In genomic region chr5:117727138-117727537, GRCm38 (mm10) we compare ENCODE assay signal across 18 mouse cellular contexts. TPM values are rescaled to one million over a fixed set of nuclear protein-coding genes. Genes with fewer than 3 reads are reported as not detected.
DNase-seq lines count a peak whose midpoint lies in the region; ATAC-seq and TF ChIP-seq lines count a peak whose summit lies in the region.
"Had no signal": no experiment of that assay in that cellular context is flagged by ENCODE, and none has a peak within 500 bp of the region (broad histone marks: within the 10 kb centered on the region; RNA-seq: fewer than 3 reads in every experiment).

No protein-coding gene starts in this region.

- no peak overlapping the region for H3K9ac ChIP-seq in kidney, embryonic 15.5 days
- no peak overlapping the region for H3K9ac ChIP-seq in liver, postnatal 0 days (replicated peaks)
- H3K9ac ChIP-seq in midbrain, embryonic 13.5 days (replicated peaks) = no peak overlapping the region
- H3K9ac ChIP-seq in midbrain, embryonic 15.5 days = no peak overlapping the region
- no peak overlapping the region for H3K9ac ChIP-seq in stomach, embryonic 16.5 days (ENCODE audit: low read length)
- H3K9ac ChIP-seq: embryonic facial prominence, embryonic 12.5 days; forebrain, embryonic 15.5 days; heart, embryonic 13.5 days had no signal

- H3K4me3 ChIP-seq in kidney, embryonic 15.5 days (replicated peaks) = no peak overlapping the region
- no peak overlapping the region for H3K4me3 ChIP-seq in liver, postnatal 0 days (ENCODE audit: low read depth, low read length)
- no peak overlapping the region for H3K4me3 ChIP-seq in midbrain, embryonic 13.5 days (replicated peaks)
- no peak overlapping the region for H3K4me3 ChIP-seq in midbrain, embryonic 15.5 days
- H3K4me3 ChIP-seq in stomach, embryonic 16.5 days (replicated peaks; ENCODE audit: low read length) = no peak overlapping the region
- H3K4me3 ChIP-seq: embryonic facial prominence, embryonic 12.5 days; forebrain, embryonic 15.5 days; heart, embryonic 13.5 days had no signal

- H3K4me1 ChIP-seq in kidney, embryonic 15.5 days = peaks cover 28% of the 10 kb centered on the region
- no peaks in the 10 kb centered on the region; the same call in 1 of the 2 replicates for H3K4me1 ChIP-seq in liver, postnatal 0 days (ENCODE audit: insufficient read depth)
- peaks cover 11% of the 10 kb centered on the region for H3K4me1 ChIP-seq in midbrain, embryonic 13.5 days (replicated peaks)
- H3K4me1 ChIP-seq in midbrain, embryonic 15.5 days = peaks cover 2% of the 10 kb centered on the region; the same call in 1 of the 2 replicates
- H3K4me1 ChIP-seq in stomach, embryonic 16.5 days (ENCODE audit: control insufficient read depth, insufficient read depth, low read length) = peaks cover 3% of the 10 kb centered on the region; the same call in 1 of the 2 replicates
- H3K4me1 ChIP-seq: embryonic facial prominence, embryonic 12.5 days; forebrain, embryonic 15.5 days; heart, embryonic 13.5 days had no signal

- TF ChIP-seq CTCF in liver, postnatal 0 days (IDR thresholded peaks at IDR 0.05; ENCODE audit: low read depth) = no peak

- DNase-seq in kidney, adult 9 months = no peak
- DNase-seq in liver, postnatal 0 days = no peak
- DNase-seq in liver = no peak
- no peak for DNase-seq in heart, postnatal 10 days
- DNase-seq: adrenal gland, postnatal 10 days; cerebellum, adult 11-12 months; cerebellum, adult 9-10 months; cerebellum, postnatal 25 days; gastrocnemius, postnatal 36 days; heart, adult 11 months; heart, postnatal 4 days had no signal

- 0 out of 2 replicates have a peak overlapping the region, but pooled peaks have one; percentile 2 for H3K27ac ChIP-seq in kidney, embryonic 15.5 days
- no peak overlapping the region for H3K27ac ChIP-seq in liver, postnatal 0 days (ENCODE audit: low read depth)
- peak overlapping the region; percentile 25; the same call in 1 of the 2 replicates for H3K27ac ChIP-seq in midbrain, embryonic 13.5 days
- no peak overlapping the region for H3K27ac ChIP-seq in midbrain, embryonic 15.5 days
- no peak overlapping the region for H3K27ac ChIP-seq in stomach, embryonic 16.5 days (ENCODE audit: low read length)
- H3K27ac ChIP-seq: embryonic facial prominence, embryonic 12.5 days; forebrain, embryonic 15.5 days; heart, embryonic 13.5 days had no signal

- no peak overlapping the region for H3K4me2 ChIP-seq in kidney, embryonic 15.5 days
- H3K4me2 ChIP-seq in liver, postnatal 0 days (ENCODE audit: low read depth, low read length) = no peak overlapping the region
- no peak overlapping the region for H3K4me2 ChIP-seq in midbrain, embryonic 13.5 days (replicated peaks)
- no peak overlapping the region for H3K4me2 ChIP-seq in midbrain, embryonic 15.5 days
- H3K4me2 ChIP-seq in stomach, embryonic 16.5 days (ENCODE audit: low read depth, low read length) = no peak overlapping the region
- H3K4me2 ChIP-seq: embryonic facial prominence, embryonic 12.5 days; forebrain, embryonic 15.5 days; heart, embryonic 13.5 days had no signal

- no peaks in the 10 kb centered on the region for H3K9me3 ChIP-seq in kidney, embryonic 15.5 days (replicated peaks)
- H3K9me3 ChIP-seq in liver, postnatal 0 days (ENCODE audit: low read length) = no peaks in the 10 kb centered on the region
- H3K9me3 ChIP-seq in midbrain, embryonic 13.5 days = 0 out of 2 replicates have a peak, but pooled peaks cover 6% of the 10 kb centered on the region
- H3K9me3 ChIP-seq in midbrain, embryonic 15.5 days = no peaks in the 10 kb centered on the region
- no peaks in the 10 kb centered on the region for H3K9me3 ChIP-seq in stomach, embryonic 16.5 days (replicated peaks; ENCODE audit: control insufficient read depth, low read length)
- H3K9me3 ChIP-seq: embryonic facial prominence, embryonic 12.5 days; forebrain, embryonic 15.5 days; heart, embryonic 13.5 days had no signal

- 41% methylated on average over 7 of the region's 7 CpGs for WGBS in kidney, embryonic 15.5 days
- 47% methylated on average over 7 of the region's 7 CpGs for WGBS in liver, postnatal 0 days (ENCODE audit: insufficient replicate concordance)
- 69% methylated on average over 7 of the region's 7 CpGs for WGBS in midbrain, embryonic 13.5 days
- WGBS in midbrain, embryonic 15.5 days = 62% methylated on average over 7 of the region's 7 CpGs
- WGBS in stomach, embryonic 16.5 days = 36% methylated on average over 7 of the region's 7 CpGs

- no peak for TF ChIP-seq EP300 in liver, postnatal 0 days (IDR thresholded peaks at IDR 0.05; ENCODE audit: low read depth)

- intact Hi-C loops in heart, postnatal 10 days (cut with DNase I) = no loop called here

- H3K27me3 ChIP-seq in kidney, embryonic 15.5 days = no peaks in the 10 kb centered on the region; the same call in 1 of the 2 replicates
- H3K27me3 ChIP-seq in liver, postnatal 0 days (ENCODE audit: insufficient read depth, low read length) = no peaks in the 10 kb centered on the region
- no peaks in the 10 kb centered on the region for H3K27me3 ChIP-seq in midbrain, embryonic 13.5 days
- H3K27me3 ChIP-seq in midbrain, embryonic 15.5 days (replicated peaks) = no peaks in the 10 kb centered on the region
- no peaks in the 10 kb centered on the region for H3K27me3 ChIP-seq in stomach, embryonic 16.5 days (ENCODE audit: control insufficient read depth, insufficient read depth, low read length)
- H3K27me3 ChIP-seq: embryonic facial prominence, embryonic 12.5 days; forebrain, embryonic 15.5 days; heart, embryonic 13.5 days had no signal

- no peaks in the 10 kb centered on the region for H3K36me3 ChIP-seq in kidney, embryonic 15.5 days
- H3K36me3 ChIP-seq in liver, postnatal 0 days (replicated peaks; ENCODE audit: insufficient read depth, low read length) = no peaks in the 10 kb centered on the region
- H3K36me3 ChIP-seq in midbrain, embryonic 13.5 days = no peaks in the 10 kb centered on the region
- no peaks in the 10 kb centered on the region for H3K36me3 ChIP-seq in midbrain, embryonic 15.5 days (replicated peaks)
- no peaks in the 10 kb centered on the region for H3K36me3 ChIP-seq in stomach, embryonic 16.5 days (ENCODE audit: control insufficient read depth, insufficient read depth, low read length)
- H3K36me3 ChIP-seq: embryonic facial prominence, embryonic 12.5 days; forebrain, embryonic 15.5 days; heart, embryonic 13.5 days had no signal

- no peak for ATAC-seq in kidney, embryonic 15.5 days (replicated peaks; ENCODE audit: low FRiP score)
- peak; percentile 55; the same call in 1 of the 2 replicates for ATAC-seq in liver, postnatal 0 days
- ATAC-seq in midbrain, embryonic 13.5 days = no peak
- no peak for ATAC-seq in midbrain, embryonic 15.5 days (replicated peaks)
- ATAC-seq in stomach, embryonic 16.5 days (ENCODE audit: insufficient read depth, low FRiP score) = 0 out of 2 replicates have a peak, but pooled peaks have one; percentile 40
- ATAC-seq: forebrain, embryonic 15.5 days had no signal

RNA-seq across cellular contexts. Expression of gene Nos1, which starts 53.7 kb away (rescaled TPM):
- 0.92 and 0.96 TPM in 2 replicates for polyA plus RNA-seq in kidney, embryonic 15.5 days (2015; fragmentation: Nextera tagmentation; extraction: Ambion mirVana)
- polyA plus RNA-seq in liver, postnatal 0 days (2015; fragmentation: Nextera tagmentation; extraction: Ambion mirVana) = 0.11 TPM in 1 of 2 replicates, not detected in the other
- polyA plus RNA-seq in midbrain, embryonic 13.5 days (2015; fragmentation: Nextera tagmentation; extraction: Ambion mirVana) = 0.79 and 1.3 TPM in 2 replicates
- 2.7 and 3.4 TPM in 2 replicates for polyA plus RNA-seq in midbrain, embryonic 15.5 days (2015; fragmentation: Nextera tagmentation; extraction: Ambion mirVana)
- 1.8 and 2.1 TPM in 2 replicates for polyA plus RNA-seq in stomach, embryonic 16.5 days (2015; fragmentation: Nextera tagmentation; extraction: Ambion mirVana)
- total RNA-seq in heart, postnatal 10 days (2021) = under 1 TPM; 0.15 to 0.17 TPM

Comparison
In these comparisons a context has a peak if more than half of its experiments do, and no peak if none do; other contexts are left out.
1. H3K27ac ChIP-seq: peak in kidney, embryonic 15.5 days (single experiment) and midbrain, embryonic 13.5 days (single experiment); none in liver, postnatal 0 days (single experiment), midbrain, embryonic 15.5 days (single experiment) and stomach, embryonic 16.5 days (single experiment).
2. ATAC-seq: peak in liver, postnatal 0 days (single experiment) and stomach, embryonic 16.5 days (single experiment); none in kidney, embryonic 15.5 days (single experiment), midbrain, embryonic 13.5 days (single experiment) and midbrain, embryonic 15.5 days (single experiment).